Mouse (Mus musculus) monocyte, adult 2 months (primary cell): ENCODE measurements around the gene Dhrs7b.
"Not testable (repeated sequence)": the region's sequence is repeated elsewhere in the genome, so short reads cannot be mapped to it uniquely, and the experiment has no call there.

ENCODE experiments used
- DNase-seq, 2 experiments: peaks; one replicate each; pipeline ENCODE4 v3.0.0; 2022; ENCODE audit warnings: low spot score in 2 of 2, low read depth in 1 of 2

Gene Dhrs7b

GRCm38 (mm10) chr11:60830433-60831052, at the start of gene Dhrs7b:
Dhrs7b (plus strand) TSS chr11:60830631.
- DNase-seq: peak; percentile 73 to 79

GRCm38 (mm10) chr11:60784179-60784922, 46.1 kb upstream of the Dhrs7b start:
- DNase-seq: no peak

GRCm38 (mm10) chr11:60787595-60787994, 42.8 kb upstream of the Dhrs7b start:
- DNase-seq: no peak

GRCm38 (mm10) chr11:60790472-60790871, 40.0 kb upstream of the Dhrs7b start:
- DNase-seq: no peak

DNA sequence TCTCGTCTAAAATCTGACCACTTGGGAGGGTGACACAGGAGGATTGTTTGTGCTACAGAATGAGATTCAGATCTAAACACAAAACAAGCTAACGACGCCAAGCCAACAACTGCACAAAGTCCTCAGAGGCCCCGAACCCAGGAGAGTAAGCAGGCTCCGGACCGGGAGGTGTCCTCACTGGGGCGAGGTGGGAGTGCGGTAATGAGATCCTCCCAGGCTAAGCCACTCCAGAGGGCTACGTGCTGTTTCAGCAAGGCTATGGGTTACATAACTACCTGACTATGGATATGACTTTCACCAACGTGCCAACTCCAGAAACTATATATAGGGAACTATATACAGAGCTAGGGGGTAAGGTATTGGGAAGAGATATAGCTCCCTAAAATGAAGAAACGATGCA, 34.1 kb upstream of the Dhrs7b start:
- no peak for DNase-seq

DNA sequence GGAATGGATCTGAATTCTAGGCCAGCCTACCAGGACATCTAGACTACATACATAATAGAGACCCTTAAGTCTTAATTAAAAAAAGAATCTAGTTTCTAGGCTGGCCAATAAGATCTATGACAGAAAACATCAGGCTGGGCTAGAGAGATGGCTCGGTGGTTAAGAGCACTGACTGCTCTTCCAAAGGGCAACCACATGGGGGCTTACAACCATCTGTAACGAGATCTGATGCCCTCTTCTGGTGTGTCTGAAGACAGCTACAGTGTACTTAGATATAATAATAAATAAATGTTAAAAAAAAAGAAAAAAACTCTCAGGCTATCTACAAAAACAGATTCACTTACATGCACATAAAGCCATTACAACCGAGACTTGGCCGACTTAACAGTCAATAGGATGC, 30.5 kb upstream of the Dhrs7b start:
- DNase-seq: no peak

DNA sequence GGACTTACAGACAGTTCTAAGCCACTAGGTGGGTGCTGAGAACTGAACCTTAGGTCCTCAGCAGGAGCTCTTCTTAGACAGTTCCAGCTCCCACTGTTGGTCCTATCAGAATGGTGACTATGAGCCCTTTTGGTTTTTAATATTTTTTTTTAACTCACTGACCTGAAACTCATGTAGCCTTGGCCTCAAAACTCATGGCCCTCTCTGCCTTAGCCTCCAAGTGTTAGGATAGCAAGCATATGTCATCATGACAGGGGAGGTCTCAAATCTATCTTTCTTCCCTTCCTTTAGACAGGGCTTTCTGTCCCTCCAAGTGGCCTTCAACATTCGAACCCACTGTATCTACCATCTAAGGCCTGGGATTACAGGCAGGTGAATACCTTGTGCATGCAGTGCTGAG, 29.5 kb upstream of the Dhrs7b start:
- no peak for DNase-seq

DNA sequence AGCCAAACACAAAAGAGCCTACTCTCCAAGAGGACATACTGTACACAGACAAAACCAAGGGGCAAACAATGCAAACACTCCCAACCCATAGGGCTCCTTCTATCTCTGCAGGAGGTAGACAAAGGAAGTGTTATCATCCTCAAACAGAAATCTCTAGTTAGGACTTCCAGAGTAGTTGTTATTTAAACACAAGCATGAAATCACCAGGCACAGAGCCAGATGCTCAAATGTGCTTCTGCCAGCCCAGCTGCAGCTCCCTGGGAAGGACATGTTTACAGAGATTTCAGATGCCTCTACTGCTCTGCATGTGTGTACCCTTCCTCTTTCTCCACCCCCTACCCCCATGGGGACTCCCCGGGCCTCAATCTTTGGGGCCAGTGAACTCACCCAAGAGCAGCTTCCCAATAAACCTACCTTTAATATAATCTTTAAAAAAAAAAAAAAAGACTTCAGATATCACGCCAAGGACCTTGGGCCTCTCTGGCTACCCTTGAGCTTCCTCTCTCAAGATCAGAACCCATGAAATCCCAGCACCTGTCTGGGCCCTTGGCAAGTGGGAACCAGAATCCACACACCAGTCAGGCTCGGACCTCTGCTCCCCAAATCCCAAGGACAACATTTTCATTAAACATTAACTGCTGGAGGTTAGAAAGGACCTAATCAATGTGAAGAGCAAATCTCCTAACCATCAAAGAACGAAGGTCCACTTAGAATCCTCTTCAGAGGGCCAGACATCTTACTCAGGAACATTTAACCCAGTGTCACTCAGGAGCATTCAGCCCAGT, 22.0 kb upstream of the Dhrs7b start:
- DNase-seq: no peak

GRCm38 (mm10) chr11:60809546-60809945, 20.9 kb upstream of the Dhrs7b start:
- no peak for DNase-seq

GRCm38 (mm10) chr11:60810046-60810965, 20.1 kb upstream of the Dhrs7b start:
- no peak for DNase-seq

- DNase-seq: peak; percentile 87 to 93
Measured at GRCm38 (mm10) chr11:60811054-60811460, 19.4 kb upstream of the Dhrs7b start.

- not testable (repeated sequence) for DNase-seq
Measured at GRCm38 (mm10) chr11:60811618-60812017, 18.8 kb upstream of the Dhrs7b start, which contains the start of gene Shmt1. Shmt1 (minus strand) TSS chr11:60811718.

- no peak for DNase-seq
Measured at GRCm38 (mm10) chr11:60816398-60816797, 14.0 kb upstream of the Dhrs7b start.

GRCm38 (mm10) chr11:60823771-60824170, 6.7 kb upstream of the Dhrs7b start:
- DNase-seq: no peak

DNA sequence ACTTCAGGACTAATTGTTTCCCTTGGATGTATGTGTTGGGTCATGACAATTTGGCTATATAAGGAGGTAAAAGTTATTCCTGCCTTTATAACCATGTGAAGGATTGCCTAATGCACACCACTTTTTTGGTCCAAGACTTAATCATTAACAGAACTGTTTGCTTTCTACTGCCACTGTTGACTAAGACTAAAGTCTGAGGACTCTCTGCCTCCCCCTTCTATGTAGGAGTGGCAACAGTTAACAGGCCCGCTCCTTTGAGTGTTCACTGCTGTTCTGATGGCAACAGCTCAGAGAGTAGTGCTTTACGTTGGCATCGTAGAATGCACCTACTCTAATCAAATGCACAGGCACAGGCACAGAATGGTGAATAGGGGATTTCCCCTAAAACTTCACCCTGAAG, 5.2 kb upstream of the Dhrs7b start:
- DNase-seq: no peak

DNA sequence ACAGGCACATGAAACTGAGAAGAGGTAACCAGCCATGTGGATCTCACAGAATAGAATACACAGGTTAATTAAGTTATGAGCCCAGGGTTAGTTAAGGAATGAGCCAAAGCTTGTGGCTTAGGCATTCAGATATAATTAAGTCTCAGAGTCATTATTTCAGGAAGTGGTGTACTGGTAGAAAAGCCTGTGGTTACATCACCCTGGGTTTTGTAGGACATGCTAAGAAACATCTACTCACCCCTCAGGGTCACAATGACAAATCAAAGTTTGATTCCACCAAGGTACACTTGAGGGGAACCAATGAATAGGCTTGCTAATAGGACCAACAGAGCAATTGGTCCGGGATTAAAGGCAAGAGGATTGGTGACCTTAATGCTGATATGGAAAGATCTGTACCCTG, 3.7 kb upstream of the Dhrs7b start:
- DNase-seq: no peak

DNA sequence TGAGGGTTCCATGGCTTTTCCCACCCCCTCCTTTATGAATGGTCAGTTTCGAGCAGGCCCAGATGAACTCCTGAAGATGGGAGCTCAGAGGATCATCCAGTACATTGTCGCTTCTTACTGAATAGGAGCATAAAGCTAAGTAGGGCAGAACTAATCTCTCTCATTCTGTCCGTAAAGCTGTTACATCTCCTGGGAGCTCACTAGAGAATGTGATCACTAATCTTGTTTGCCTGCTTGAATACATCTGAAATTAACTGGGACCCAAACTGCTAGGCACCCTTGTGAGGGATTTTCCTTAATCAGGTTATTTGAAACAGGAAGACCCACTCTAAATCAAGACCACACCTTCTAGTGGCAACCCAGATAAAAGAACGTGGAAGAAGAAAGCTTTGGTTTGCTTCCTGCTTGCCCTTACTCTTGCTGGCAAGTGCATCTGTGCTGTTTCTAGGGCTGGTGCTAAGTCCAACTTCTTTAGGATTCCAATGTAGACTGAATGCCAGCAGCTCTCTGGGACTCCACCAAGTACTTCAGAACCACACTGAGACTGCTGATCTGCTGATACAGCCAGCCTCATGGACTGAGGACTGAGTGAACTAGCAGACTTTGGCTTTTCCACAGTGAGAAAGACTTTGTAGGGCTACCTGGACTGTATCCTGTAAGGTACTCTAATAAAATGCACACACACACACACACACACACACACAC, 3.0 kb upstream of the Dhrs7b start:
- no peak for DNase-seq

- no peak for DNase-seq
Measured at GRCm38 (mm10) chr11:60828903-60829302, 1.5 kb upstream of the Dhrs7b start.

DNA sequence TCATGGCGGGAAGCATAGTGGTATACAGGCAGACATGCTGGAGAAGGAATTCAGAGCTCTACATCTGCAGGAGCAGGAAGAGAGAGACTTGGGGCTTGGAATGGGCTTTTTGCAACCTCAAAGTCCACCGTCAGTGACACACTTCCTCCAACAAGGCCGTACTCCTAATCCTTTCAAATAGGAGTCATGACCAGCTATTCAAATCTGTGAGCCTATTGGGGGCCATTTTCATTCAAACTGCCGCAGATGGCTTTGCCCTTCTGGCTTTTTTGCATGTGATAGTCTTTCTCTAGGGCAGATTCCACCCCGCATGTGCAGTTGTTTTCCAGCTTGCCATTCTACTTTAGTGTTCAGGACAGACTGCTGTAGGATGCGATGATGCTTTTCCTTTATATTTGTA, 6.5 kb downstream of the Dhrs7b start:
- no peak for DNase-seq
